Mouse (Mus musculus) left cerebral cortex, adult 8-10 months (tissue): ENCODE measurements around the gene Taok2. TPM values are rescaled to one million over a fixed set of nuclear protein-coding genes. Genes with fewer than 3 reads are reported as not detected.
"Not testable (repeated sequence)": the region's sequence is repeated elsewhere in the genome, so short reads cannot be mapped to it uniquely, and the experiment has no call there.

Experiments
- DNase-seq, 2 experiments: peaks; one replicate each; pipeline ENCODE4 v3.0.0; 2022; ENCODE audit warnings: low spot score in 2 of 2
- total RNA-seq, 4 experiments: library from RNA; stranded (reverse); gene quantifications; 2 replicates each; pipeline ENCODE4 v1.2.4; 2022

The Taok2 gene
- total RNA-seq: 100 to 1,000 TPM; 146 to 153 (median 152) TPM

DNA sequence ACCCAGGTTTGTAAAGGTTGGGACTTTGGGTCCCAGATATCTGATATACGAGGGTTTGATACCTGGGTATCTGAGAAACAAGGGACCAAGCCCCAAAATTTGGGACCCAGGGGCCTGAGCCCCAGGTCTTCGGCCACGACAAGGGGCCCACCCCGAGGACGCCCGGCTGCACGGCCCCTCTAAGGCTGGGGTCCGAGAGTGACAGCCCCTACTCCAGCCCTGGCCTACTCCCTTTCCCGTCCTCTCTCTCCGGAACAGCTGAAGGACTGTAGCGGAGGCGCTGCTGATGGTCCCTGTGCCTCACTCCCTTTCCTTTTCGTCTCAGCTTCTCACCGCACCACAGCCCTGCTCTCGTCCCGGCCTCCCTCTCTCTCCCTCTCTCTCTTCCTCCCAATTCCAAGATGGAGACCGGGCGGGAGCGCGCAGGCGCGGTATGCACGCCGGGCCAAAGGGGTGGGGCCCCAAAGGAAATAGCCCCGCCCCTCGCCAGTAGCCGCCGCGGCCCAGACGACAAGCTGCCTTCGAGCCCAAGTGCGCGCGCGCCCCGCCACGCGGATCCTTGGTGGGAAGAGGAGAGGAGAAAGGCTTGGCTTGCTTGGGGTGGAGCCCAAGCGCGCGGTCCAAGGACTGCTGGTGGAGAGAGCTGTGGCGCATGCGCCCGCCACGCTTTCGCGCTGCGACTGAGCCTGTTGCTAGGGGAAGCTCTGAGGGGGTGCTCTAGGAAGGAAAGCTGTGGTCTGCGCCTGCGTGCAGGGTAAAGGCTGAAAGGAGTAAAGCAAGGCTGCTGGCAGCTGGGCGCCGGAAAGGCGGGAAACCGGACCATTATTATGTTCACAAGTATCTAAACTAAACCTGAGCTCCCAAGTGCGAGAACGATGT is at the start of gene Taok2:
TSS of gene Taok2 (minus strand) at position 418 of the 879 bp plus-strand sequence.
- DNase-seq: peak; percentile 94 to 99

DNA sequence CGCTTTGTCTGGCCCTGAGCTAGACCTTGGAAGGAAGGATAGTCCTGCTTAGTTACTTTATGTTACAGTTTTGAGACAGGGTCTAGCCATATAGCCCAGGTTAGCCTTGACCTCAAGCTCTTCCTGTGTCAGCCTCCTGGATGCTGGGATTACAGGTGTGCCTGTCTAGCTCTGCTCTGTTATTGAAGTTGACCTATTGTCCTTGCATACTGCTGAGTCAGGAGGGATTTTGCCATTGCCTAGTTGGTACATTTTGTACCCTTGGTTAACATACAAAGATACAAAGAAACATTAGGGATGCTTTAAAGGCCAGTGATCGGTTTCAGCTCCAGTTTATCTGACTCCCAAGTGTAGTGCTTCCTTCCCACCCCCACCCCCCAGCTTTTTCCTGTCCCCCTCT is 48.1 kb upstream of the Taok2 start:
- no peak for DNase-seq

DNA sequence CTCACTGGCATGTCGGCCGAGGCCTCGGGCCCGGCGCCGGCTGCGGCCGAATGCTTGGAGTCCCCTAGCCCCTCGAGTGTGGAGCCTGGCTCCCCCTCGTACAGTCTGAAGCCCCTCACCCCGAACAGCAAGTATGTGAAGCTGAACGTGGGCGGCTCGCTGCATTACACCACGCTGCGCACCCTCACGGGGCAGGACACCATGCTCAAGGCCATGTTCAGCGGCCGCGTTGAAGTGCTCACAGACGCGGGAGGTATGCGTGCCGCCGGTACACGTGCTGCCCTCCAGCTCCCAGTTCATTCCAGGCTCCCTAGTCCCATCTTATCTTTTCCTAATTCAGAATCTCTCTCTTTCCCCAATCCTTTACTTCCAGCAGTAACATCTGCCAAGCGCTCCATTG is 44.5 kb upstream of the Taok2 start:
- no peak for DNase-seq

DNA sequence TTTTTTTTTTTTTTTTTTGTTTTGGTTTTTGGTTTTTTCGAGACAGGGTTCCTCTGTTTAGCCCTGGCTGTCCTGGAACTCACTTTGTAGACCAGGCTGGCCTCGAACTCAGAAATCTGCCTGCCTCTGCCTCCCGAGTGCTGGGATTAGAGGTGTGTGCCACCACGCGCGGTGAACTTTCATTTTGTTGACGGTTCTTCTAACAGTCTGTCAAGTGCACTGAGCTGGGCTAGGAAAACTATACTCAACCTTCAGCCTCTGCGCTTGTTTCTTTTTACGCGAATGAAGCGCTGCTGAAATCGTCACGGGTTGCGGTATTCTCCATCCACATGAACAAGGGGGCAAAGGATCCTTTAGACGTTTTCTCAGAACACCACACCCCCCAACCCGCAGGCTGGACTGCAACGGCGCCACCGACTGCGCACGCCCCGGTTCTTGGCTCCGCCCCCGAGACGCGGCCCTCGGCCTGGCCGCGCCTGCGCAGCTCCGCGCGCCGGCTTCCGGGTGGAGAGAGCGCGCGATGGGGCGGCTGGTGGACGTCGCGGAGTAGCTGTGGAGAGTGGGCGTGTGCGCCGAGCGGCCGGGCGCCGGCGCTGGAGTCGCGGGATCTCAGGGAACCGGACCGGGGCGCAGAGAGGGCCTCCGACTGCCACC is 44.0 kb upstream of the Taok2 start, which contains the start of gene Kctd13:
TSS of gene Kctd13 (plus strand) at position 496 of the 654 bp plus-strand sequence.
- peak; percentile 75 to 86 for DNase-seq

DNA sequence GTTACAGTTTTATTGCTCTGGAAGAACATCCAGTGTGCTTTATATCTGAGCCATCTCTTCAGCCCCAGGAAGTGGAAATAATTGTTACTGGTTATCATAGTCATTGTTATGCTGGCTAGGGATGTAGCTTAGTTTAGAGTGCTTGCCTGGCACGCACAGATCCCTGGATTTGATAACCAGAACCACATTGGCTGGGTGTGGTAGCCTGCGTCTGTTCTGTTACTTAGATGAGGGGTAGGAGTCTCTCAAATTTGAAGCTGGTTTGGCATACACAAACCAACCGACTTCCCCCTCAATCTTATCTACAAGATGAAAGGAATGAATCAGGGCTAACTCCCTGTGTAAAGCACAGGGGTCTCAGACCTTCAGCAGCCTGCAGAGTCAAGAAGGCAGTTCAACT is 41.8 kb upstream of the Taok2 start:
- DNase-seq: no peak

DNA sequence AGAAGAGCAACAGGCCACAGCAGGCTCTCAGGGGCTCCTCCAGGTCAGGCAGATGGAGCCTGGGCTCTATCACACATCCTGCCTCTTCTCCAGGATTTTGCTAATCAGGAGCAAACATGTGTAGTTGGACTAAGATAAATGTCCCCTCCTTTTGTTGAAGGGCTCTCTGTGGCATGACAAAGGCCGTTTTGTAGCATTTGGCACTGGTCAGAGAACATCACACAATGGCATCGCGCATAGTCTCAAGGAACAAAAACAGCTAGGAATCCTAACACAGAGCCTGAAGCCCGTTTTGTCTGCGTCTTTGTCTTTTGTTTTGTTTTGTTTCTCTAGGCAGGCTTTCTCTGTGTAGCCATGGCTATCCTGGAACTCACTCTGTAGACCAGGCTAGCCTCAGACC is 39.5 kb upstream of the Taok2 start:
- DNase-seq: no peak

DNA sequence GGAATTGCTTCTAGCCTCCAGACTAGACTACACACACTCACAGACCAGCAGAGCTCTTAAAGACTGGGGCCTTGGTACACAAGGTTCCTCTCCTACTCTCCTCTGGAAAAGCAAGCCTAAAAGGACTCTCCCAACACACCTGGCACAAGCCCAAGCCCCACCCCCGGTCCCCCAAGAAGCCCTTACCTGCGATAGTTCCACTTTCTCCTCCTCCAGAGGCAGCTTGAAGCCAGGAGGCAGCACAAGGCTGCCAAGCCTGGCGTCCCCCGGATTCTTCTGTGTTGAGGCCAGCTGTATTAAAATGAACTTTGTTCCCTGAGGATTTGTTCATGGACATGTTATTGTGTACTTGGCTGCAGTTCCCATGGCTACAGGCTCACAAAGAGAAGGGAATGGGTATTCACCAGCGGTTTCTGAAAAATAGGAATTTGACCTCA is 38.1 kb upstream of the Taok2 start, which contains the start of gene Tmem219:
TSS of gene Tmem219 (minus strand) at position 294 of the 437 bp plus-strand sequence.
- peak in 1 of 2 experiments; percentile 37 for DNase-seq

DNA sequence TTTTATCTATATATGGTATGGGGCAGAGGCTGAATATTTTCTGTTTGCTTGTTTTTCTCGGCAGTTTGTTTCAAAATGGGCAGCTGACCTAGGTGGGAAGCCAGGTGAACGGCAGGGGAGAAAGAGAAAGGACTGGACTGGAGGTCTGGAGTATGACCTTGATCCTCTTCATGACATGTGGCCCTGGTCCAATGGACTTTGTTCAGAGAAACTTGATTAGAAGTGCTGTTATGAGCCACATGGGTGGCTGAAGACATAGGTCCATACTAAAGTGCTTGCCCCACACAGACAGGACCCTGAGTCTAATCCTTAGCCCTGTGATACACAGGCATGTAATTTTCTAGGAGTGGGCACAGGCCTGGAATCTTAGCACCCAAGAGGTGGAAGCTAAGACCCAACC is 37.1 kb upstream of the Taok2 start:
- DNase-seq: no peak

DNA sequence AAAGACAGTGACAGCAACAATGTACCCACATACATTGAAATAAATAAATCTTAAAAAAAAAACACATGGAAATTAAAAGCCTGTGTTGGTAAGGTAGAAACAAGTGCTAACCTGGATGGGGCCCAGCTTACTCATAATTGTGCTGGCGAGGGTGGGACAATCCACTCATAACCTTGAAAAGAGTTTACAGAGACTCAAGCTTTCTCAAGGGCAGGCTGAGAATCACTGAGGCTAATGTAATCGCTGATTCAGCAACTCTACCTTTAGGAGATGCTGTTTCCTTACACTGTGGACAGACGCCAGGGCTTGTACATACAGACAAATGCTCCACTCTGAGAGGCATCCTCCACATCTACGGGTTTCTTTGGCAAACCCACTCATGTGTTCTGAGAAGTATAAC is 35.5 kb upstream of the Taok2 start:
- DNase-seq: no peak

DNA sequence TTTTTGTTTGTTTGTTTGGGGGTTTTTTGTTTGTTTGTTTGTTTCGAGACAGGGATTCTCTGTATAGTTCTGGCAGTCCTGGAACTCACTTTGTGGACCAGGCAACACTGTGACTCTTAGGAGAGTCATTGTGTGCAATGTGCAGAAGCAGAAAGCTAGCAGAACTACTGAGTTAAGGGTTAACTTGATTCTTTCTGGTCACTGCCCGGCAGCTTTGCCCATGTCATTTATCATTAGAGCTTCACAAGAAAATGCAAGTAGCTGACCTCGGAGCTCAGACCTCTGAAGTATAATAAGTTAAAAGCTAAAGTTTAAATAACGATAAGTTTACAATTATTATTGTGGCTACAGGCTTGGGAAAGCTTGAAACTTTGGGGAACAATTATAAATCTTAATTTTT is 33.9 kb upstream of the Taok2 start:
- not testable (repeated sequence) for DNase-seq

DNA sequence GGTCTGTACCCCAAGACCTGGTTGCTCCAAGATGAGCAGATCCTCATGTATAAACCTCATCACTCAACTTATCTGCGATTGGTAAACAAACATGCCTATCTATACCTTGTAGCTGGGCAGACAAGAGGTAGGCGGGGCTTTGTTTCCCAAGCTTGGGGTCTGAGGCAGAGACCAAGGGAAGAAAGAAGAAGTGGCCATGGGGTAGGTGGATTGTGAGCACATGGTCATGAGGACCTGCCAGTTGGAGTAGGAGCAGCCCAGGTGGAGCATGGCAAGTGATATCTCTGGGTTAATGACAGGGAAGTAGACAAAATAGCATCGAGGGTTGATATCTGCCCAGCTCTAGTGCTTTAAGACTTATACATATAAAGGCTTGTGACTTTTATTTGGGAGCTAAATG is 30.3 kb upstream of the Taok2 start:
- DNase-seq: no peak

DNA sequence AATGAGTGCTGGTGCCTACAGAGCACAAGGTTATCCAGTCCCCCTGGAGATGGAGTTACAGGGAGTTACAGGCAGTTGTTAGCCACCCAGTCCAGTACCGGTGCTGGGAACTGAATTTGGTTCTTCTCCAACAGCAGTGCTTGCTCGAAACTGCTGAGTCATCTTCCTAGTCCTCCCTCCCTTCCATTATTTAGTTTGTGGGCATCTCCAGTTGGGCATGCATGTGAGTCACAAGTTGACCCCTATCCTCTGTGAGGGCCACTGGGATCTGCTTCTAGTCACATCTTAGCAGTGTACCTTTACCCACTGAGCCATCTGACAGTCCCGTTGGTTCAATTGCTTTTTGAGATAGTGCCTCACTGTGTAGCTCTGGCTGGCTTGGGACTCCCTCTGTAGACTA is 21.1 kb upstream of the Taok2 start:
- DNase-seq: no peak

DNA sequence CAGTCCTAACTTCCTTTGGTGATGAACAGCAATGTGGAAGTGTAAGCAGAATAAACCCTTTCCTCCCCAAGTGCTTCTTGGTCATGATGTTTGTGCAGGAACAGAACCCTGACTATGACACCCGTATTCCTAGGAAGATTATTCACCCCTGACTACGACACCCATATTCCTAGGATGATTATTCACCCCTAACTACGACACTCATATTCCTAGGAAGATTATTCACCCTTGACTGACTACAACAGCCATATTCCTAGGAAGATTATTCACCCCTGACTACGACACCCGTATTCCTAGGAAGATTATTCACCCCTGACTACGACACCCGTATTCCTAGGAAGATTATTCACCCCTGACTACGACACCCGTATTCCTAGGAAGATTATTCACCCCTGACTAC is 15.3 kb upstream of the Taok2 start:
- DNase-seq: not testable (repeated sequence)

DNA sequence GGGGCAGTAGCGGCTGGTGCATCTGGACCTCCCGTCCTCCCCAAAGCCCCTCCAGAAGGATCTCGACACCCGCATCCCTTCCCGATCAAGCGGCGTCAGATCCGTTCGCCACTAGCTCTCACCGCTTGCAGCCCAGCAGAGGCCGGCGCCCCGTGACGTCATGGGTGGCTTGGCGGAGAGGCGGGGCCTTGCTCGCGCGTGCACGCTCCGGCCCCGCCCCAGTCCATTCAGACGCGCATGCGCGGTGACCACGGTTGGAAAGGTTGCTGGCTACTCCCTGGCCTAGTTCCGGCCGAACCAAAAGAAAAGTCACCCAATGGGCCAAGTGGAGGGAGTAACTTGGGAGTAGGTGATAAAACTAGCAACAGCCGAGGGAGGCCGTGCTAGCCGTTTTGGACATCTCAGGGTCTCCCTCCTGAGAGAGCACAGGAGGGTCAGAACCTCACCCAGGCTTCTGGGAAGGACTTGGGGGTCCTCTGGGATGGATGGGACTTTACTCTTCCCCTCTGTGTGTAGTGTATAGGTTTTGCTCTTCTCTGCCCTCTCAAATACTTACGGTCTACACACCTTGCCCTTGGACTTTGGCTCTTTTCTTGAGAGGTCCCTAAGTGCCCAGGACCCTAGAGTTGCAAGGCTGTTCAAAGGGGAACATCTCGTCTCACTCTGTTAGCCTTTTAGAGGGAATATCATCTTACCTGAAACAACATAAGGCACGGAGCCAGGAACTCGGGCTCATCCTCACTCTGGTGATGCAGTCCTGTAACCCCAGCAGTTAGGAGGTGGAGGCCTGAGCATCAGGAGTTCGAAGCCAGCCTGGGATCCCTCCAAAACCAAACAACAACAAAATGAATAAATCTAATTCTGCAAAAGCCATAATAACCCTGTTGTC is 13.8 kb upstream of the Taok2 start:
- peak; percentile 89 to 91 for DNase-seq

DNA sequence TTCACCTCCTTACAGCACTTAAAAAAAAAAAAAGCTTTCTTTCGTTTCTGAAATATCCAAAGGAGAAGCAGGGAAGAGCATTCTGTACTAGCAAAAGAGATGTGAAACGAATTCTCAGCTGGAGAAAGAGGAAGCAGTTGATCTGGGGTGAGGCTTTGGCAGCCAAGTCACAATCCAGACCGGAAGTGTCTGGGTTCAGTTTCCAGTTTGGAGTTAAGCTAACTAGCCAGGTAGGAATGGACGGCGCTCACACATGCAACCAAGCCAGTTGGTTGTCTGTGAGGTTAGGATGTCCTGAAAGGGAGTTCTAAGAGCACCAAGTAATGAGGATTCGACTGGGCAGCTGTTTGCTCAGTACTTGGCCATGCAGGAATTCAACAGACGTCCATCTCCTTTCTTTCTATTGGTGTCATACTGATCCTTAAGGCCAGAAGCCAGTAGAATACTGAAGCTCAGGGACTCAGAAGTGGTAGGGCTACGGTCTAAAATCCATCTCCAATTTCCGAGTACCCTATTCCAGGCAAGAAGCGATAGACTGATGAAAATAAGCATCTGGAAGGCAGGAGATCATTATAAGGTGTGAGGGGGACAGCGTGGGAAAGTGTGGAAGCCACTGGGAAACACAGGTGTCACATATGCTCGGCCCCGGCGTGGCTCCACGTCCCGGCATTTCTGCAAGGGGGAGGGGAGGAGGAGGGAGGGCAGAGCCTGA is 13.0 kb upstream of the Taok2 start:
- DNase-seq: no peak

DNA sequence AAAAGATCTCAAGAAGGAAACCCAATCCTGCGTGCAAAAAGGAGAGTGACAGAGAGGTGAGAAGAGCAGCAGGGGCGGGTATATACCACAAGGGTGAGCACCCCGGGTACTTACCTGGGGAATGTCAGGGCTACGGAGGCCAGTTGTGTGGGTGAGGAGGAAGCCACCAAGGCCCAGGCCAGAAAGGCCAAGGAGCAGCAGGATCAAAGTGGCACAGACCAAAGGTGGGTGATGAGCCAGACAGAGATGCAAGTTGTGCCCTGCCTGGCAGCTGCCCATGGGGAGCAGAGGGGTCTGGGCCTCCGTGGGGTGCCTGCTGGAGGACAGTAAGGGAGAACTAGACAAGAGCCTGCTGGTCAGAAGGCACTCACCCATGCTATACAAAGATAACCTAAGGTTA is 12.4 kb upstream of the Taok2 start:
- no peak for DNase-seq

DNA sequence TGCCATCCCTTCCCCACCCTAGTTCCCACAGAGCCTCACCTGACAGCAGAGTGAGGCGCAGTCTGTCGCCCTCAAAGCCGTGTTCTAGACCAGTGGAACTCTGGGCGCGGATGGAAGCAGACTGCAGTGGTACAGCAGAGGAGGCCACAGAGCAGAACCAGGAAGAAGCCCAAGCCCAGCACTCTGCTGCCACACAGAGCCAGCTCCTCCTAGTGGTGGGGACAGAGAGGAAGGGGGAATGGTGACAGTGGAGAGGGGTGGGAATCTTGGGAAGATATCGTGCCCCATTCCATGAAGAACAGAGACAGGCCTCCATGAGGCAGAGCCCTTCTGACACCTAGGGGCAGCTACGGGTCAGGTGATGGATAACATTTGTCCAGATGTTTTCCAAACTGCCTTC is 4.3 kb upstream of the Taok2 start:
- no peak for DNase-seq

DNA sequence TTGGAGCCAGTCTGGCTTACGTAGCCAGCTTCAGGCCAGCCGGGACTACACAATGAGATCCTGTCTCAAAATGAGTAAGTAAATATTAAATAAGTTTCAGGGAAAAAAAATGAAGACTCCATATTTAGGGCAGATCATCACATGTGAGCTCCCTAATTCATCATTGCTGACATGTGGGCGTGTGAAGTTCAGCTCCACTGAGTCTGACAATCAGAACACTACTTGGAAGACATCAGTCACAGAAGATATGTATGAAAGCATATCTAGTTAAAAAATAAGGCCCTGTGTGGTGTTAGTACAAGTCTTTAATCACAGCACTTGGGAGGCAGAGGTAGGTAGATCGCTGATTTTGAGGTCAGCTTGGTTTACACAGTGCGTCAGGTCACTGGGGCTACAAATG is 2.8 kb upstream of the Taok2 start:
- no peak for DNase-seq

DNA sequence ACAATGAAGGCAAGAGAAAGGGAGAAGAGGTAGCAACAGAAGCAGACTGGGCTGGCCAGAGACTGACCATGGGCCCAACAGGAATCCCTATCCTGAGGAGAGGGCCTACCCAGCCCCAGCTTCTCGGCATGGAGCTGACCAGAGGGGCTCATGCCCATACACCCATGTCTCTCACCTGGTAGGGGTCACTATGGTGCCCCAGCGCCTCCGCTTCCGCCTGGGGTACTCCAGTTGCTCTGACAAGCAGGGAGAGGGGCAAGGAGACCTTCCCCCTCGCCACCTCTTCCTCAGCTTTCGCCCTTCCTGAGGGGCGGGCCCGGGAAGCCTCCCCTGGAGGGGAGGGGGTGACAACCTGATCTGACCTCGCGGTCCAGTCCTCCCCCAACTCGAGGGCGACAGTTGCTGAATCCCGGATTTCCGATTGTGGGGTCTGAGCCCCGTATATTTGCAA is 747 bp downstream of the Taok2 start:
- no peak for DNase-seq

DNA sequence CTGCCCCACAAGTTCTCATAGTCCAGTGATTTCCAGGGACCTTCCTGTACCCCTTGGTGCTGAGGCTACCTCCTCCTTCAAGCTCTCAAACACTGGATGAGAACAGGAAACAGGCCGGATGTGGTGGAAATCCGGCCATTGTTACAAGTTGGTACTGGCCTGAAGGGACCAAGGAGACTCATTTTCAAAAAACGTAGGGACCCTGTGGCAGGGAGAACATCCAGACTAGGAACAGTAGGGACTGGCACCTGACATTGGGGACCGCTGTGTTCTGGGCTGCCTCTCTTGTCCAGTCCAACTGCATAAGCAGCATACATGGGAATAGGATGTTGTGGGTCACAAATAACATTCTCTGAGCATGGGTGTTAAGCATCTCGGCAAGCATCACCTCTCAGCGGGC is 3.5 kb downstream of the Taok2 start:
- DNase-seq: no peak

DNA sequence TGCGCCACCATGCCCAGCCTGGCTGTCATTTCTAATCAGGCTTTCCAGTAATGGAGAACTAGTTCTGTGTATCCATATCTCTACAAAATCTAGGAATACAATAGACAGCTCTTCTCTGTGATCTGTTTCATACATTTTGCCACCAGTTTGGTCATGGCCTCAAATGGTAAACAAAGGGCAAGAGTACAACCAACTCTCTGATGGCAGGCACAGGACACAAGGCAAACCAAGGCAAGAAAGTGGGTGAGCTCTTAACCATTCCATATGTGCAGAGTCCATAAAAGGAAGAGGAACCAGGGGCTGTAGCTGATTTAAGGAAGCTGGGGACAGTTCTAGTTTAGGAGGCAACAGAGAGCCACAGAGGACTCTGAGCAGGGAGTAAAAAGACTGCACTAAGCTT is 7.3 kb downstream of the Taok2 start:
- DNase-seq: no peak
